Mouse (Mus musculus) frontal cortex, adult (tissue): Measurements from ENCODE around the gene Hmga1.
A peak's percentile ranks its signal among the peaks of the same experiment; 100 is the strongest.

Experiments
- ATAC-seq: cut with Nextera tagmentation; 2 replicates; pipeline ENCODE4 v1.9.2; 2017; ENCODE audit warnings: mild to moderate bottlenecking, moderate library complexity, mixed read lengths; ENCODE audit not compliant: low TSS enrichment

Hmga1 gene

GRCm38 (mm10) chr17:27556315-27557011 lies at the start of gene Hmga1:
Hmga1 (plus strand) TSS chr17:27556497.
- peak; percentile 51 for ATAC-seq

GRCm38 (mm10) chr17:27506871-27507590 lies 49.3 kb upstream of the Hmga1 start:
- ATAC-seq, result no peak

GRCm38 (mm10) chr17:27507591-27507945 lies 48.7 kb upstream of the Hmga1 start:
- no peak for ATAC-seq

- no peak for ATAC-seq
These were observed 48.3 kb upstream of the Hmga1 start for GRCm38 (mm10) chr17:27508002-27508401.

- ATAC-seq, result no peak
These were observed 47.8 kb upstream of the Hmga1 start for GRCm38 (mm10) chr17:27508513-27508912.

- no peak for ATAC-seq
These were observed 47.2 kb upstream of the Hmga1 start for GRCm38 (mm10) chr17:27509056-27509455.

- no peak for ATAC-seq
These were observed 45.8 kb upstream of the Hmga1 start for GRCm38 (mm10) chr17:27510258-27511124.

- no peak for ATAC-seq
These were observed 45.1 kb upstream of the Hmga1 start for GRCm38 (mm10) chr17:27511125-27511735.

- ATAC-seq, result peak; percentile 29
These were observed 44.3 kb upstream of the Hmga1 start for GRCm38 (mm10) chr17:27511865-27512618.

GRCm38 (mm10) chr17:27512619-27513161 lies 43.6 kb upstream of the Hmga1 start:
- peak; percentile 15; the same call in 1 of the 2 replicates for ATAC-seq

GRCm38 (mm10) chr17:27513279-27513915 lies 42.9 kb upstream of the Hmga1 start:
- peak; percentile 18; the same call in 1 of the 2 replicates for ATAC-seq

GRCm38 (mm10) chr17:27513916-27514762 lies 42.2 kb upstream of the Hmga1 start:
- no peak for ATAC-seq

- ATAC-seq, result no peak
These were observed 38.0 kb upstream of the Hmga1 start for GRCm38 (mm10) chr17:27518296-27518695.

- ATAC-seq, result no peak
These were observed 37.3 kb upstream of the Hmga1 start for GRCm38 (mm10) chr17:27518700-27519595.

- ATAC-seq, result peak; percentile 69; the same call in 1 of the 2 replicates
These were observed 35.7 kb upstream of the Hmga1 start for GRCm38 (mm10) chr17:27520557-27520956.

- ATAC-seq, result no peak
These were observed 35.0 kb upstream of the Hmga1 start, which contains the start of gene Grm4 for GRCm38 (mm10) chr17:27521303-27521702. Grm4 (minus strand) TSS chr17:27521403.

GRCm38 (mm10) chr17:27523121-27523520 lies 33.2 kb upstream of the Hmga1 start:
- ATAC-seq, result no peak

- ATAC-seq, result no peak
These were observed 29.1 kb upstream of the Hmga1 start for GRCm38 (mm10) chr17:27527188-27527587.
